Mouse (Mus musculus): ENCODE data around the gene Moxd1.

DNA sequence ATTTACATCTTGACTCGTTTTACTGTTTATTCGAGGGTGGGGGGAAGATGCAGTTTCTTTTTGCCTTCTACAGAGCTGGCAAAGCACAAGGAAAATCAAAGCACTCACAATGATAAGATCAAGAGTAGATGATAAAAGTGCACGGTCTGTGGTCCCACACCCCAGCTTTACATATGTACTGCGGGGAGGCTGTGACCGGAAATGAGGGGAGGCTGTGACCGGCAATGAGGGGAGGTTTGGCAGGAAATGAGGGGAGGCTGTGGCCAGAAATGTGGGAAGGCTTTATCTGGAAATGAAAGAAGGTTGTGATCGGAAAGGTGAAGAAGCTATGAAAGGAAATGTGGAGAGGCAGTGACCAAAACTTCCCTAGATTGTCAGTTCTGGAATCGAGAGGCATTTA lies 68.3 kb downstream of the Moxd1 start:
- TF ChIP-seq CTCF (IDR thresholded peaks at IDR 0.05) (no peak), EP300 (IDR thresholded peaks at IDR 0.05; ENCODE audit: insufficient read depth, low read depth, low read length) (no peak), POLR2A (IDR thresholded peaks at IDR 0.05; ENCODE audit: insufficient read depth, low read depth, low read length) (no peak)
